Mouse (Mus musculus): ENCODE measurements around the gene Spata20.

Gene Spata20

GRCm38 (mm10) chr11:94481963-94482362, 4.0 kb downstream of the Spata20 start:
- peak; percentile 51 for DNase-seq

DNA sequence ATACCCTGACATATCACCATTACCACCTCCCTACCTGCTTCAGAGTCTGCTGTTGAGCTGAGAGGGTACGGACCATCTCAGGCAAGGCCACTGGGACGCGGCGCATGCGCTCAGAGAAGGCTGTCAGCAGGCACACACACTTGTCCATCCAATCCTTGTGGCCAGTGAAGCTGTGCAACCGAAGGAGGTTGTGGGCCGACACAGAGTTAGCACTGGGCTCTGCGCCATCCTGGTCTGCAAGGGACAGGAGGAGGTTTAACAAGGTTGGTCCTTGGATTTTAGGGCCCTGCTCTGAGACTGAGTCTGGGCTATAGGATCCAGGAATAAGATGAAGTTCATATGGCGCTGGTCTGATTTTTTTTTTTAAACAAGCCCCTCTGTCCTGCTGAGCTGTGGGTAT, 5.6 kb downstream of the Spata20 start:
- no peak for DNase-seq

- peak; percentile 90 for DNase-seq
Measured at GRCm38 (mm10) chr11:94477651-94478050, 8.3 kb downstream of the Spata20 start.

- DNase-seq, result peak; percentile 63
Measured at GRCm38 (mm10) chr11:94475722-94476121, 10.3 kb downstream of the Spata20 start.

GRCm38 (mm10) chr11:94474544-94474910, 11.5 kb downstream of the Spata20 start:
- no peak for DNase-seq

GRCm38 (mm10) chr11:94473707-94474543, 12.1 kb downstream of the Spata20 start, which contains the start of gene Cacna1g:
Gene Cacna1g (minus strand): TSS chr11:94474198.
- DNase-seq, result peak; percentile 87

DNA sequence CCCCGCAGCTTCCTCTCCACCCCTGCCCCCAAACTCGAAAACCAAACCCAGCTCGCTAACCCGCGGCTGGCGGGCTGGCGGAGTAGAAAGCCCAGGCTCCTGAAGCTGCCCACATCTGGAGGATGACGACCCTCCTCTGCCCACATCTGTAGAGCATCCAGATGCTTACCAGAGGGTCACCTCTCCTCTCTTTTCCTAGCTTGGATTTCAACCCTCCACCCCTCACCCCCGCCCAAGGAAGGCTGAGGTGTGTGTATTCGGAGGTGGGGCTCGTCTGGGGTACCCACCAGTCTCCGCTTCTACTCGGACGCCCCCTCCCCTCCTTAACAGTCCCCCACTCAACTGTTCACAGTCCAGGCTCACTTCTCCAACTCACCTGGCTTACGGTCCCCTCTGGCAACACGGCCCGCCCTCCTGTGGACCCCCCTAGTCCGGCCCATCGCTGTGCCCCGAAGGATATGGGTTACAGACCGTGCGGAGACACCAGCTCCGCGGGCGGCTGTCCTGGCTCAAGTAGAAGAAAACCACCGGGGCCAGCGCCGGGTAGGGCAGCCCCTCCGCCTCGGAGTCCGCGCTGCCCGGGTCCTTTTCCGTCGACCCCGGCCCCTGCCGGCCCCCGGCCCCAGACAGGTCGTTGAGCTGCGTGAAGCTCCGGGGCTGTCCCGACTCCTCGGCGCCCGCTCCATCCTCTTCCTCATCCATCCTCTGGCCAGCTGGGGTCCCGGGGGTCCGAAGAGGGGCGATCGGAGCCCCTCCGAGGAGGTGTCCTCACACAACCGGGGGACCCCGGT, 12.9 kb downstream of the Spata20 start:
- DNase-seq, result no peak

DNA sequence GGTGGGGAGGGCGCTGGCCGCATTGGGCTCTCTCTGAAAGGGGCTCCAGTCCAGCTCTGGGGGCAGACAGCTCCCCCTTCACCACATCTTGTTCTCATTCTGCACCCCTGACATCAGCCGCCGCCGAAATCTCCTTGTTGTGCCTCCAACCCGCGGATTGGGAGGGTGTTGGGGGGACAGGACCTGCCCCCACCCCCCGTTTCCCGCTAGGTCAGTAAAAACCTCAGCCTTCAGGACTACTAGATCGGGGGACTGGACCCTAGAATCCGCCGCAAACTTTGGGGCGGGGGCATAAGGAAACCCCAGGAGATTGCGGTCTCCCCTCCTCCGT, 13.4 kb downstream of the Spata20 start:
- DNase-seq, result no peak

DNA sequence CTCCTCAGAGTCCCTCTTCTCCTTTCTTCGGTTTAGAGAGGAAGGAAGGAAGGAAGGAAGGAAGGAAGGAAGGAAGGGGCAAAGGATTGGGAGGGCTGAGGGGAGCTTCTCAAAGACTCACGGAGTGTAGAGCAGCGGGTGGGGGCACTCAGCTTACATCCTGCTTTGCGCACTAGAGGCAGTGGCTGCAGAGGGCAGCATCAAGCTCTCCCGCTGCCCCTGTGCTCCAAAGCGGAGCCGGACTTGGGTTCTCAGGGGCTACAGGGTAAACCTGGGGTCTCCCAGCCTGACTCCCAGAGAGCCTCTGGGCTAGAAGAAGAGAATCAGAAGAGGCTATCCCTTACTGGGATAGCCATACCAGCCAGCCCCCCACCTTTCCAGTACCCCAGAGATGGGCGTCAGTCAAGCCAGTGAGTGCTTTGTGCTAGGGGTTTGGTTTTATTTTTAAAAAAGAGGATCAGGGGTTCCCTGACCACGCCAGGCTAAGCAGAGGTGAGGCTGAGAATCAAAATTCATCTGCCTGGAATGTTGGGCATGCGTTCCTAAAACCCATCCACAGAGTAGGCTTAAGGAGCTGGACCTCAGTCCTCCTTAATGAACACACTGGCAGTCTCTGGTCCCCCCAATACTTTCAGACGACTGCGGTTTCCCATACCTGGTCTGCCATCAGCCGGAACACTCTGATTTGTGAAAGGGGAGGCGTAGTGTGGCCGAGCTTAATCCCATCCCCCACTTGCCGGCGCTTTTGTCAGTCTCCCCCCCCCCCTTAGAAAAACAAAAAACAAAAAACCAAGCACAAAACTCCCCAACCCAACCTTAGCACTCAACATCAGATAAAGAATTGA, 14.0 kb downstream of the Spata20 start:
- DNase-seq, result no peak

DNA sequence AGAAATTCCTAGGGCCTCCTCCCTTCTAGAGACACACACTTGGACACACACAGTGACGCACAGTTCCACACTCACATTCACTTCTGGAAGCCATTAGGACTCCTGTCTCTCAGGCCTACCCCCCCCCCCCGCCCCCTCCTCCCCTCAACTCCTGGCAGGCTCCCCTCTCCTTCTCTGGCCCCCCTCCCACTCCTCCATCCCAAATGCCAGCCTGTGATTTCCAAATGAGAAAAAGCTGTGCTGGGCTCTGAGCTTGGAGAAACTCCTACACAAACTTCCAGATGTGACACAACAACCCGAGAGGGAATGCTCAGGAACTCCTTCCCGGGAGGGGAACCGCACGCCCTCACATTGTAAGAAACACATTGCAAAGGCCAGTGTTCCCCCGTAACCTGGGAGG, 15.6 kb downstream of the Spata20 start:
- no peak for DNase-seq

GRCm38 (mm10) chr11:94469136-94470064, 16.6 kb downstream of the Spata20 start:
- peak; percentile 31 for DNase-seq

- DNase-seq, result peak; percentile 65
Measured at GRCm38 (mm10) chr11:94468582-94469064, 17.4 kb downstream of the Spata20 start.

DNA sequence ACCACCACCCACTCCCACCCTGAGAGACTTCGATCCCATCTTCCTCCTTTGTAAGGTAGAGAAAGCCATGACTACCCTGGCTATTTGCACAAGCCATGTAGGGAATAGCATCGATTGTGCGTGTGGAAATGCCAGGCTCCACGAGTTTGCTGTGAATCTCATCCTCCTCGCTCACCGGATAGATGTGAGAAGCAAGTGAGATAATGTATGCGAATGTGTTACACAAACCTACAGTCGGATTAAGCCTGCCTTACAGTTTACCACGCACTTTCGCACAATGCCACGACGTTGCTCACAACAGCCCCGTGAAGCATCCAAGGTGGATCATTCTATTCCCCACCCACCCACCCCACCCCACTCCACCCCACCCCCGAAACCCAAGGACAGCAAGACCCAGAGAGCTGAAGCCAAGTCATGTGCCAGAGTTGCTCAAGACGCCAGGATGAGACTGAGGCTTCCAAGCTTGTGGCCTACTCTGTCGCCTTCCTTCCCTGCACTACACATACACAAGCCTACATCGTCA, 19.6 kb downstream of the Spata20 start:
- no peak for DNase-seq

DNA sequence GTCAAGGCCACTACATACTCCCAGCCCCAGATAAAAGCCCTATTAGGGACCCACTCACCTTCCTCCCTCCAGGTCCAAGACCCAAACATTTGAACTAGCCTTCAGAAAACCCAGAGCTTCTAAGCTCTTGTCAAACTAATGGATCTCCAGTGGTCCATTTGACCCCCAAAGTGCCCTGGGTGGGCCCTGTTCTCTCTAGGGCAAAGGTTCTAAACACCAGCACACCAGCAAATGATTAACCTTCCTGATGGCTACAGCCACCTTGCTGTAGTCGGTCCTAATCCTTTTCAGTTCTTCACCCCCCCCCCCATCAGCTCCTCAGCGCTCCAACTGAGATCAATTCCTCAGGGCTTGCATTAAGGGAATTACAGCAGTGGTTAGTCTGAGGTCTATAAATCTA, 21.8 kb downstream of the Spata20 start:
- DNase-seq, result no peak

DNA sequence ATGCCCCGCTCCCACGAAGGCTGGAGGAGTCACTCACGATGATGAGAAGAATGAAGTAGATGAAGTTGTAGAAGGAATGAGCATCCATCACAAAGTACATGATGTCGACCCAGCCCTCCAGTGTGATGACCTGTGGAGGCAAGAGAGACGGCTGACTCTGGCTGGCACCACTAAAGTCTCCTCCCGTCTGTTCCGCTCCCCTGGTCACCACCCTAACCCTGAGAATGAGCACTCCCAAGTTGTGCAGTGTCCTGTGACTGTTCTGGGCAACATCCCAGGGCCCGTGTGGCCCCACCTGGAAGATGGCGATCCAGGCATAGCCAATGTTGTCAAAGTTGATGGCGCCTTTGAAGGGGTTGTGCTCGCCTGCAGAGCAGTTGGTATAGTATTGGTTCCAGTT, 24.1 kb downstream of the Spata20 start:
- DNase-seq, result no peak

GRCm38 (mm10) chr11:94457001-94457400, 29.0 kb downstream of the Spata20 start:
- DNase-seq, result no peak

- DNase-seq, result no peak
Measured at GRCm38 (mm10) chr11:94456347-94456746, 29.6 kb downstream of the Spata20 start.

- no peak for DNase-seq
Measured at GRCm38 (mm10) chr11:94455161-94455820, 30.7 kb downstream of the Spata20 start.

DNA sequence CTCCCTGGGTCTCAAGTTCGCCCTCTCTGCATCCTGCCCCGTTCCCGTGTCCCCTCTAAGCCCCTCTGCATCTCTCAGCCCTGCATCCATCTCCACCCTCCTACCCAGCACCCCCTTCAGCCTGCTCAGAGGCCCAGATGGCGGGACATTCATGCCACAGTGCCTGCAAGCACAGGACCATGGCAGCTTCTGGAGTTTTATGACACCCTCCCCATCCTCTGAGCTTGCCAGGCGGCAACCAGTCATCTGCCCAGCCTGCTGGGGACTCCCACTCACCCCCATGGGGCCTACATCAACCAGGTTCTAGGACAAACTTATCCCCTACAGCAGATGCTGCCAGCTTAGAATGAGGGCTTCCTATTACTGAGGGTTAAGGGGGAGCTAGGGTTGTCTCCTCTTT, 31.2 kb downstream of the Spata20 start:
- DNase-seq, result no peak

DNA sequence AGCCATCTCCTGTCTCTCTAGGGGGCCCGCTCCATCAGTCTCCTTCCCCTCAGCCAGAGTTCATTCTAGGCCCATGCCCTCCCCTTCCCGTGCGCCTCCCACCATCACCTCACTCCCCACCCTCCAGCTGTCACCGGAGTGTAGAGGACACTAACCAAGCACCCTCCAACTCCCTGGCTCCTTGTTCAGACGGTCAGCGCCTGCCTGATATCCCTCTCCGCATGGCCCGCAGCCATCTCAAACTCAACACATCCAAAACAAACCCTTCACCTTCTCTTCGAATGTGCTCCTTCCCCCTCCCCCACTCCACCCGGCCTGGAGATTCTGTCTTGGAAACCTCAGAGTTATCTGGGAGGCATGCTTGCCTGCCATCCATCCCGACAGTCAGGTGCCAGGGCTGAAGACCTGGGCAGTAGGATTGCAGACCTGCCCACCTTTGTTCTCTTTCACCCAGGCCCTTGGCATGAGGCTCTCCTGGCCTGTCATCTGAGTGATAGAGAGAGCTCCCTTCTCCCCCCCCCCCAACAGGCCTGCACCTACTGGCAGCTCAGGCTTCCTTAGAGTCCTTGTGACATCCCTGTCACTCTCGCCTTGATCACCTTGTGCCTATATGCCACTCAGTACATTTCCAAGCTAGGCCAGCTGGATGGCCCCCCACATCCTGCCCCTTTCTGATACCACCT, 34.7 kb downstream of the Spata20 start:
- no peak for DNase-seq

GRCm38 (mm10) chr11:94449886-94450285, 36.1 kb downstream of the Spata20 start:
- DNase-seq, result no peak
